Mouse (Mus musculus) liver, embryonic 16.5 days (tissue): ENCODE data around the gene 9130230L23Rik. TPM values are rescaled to one million over a fixed set of nuclear protein-coding genes. Genes with fewer than 3 reads are reported as not detected.

ENCODE experiments used
- ATAC-seq: fragments of 200-750 bp; cut with Nextera tagmentation; 2 replicates; pipeline ENCODE4 v1.8.0; 2017; ENCODE audit warnings: low read depth, mild to moderate bottlenecking, moderate number of reproducible peaks, moderate library complexity
- H3K27ac ChIP-seq: fragments of 300-500 bp; sonication (generic); 2 replicates; pipeline ENCODE4 v1.5.1; 2014; ENCODE audit warnings: mild to moderate bottlenecking, low read length
- H3K27me3 ChIP-seq: fragments of 300-500 bp; sonication (generic); 2 replicates; pipeline ENCODE4 v1.6.1; 2014; ENCODE audit warnings: low read depth, low read length, mixed read lengths; ENCODE audit not compliant: control insufficient read depth, insufficient read depth
- H3K36me3 ChIP-seq: fragments of 300-500 bp; sonication (generic); 2 replicates; pipeline ENCODE4 v1.6.1; 2014; ENCODE audit warnings: mild to moderate bottlenecking; ENCODE audit not compliant: control insufficient read depth, insufficient read depth
- H3K4me1 ChIP-seq: fragments of 300-500 bp; sonication (generic); 2 replicates; pipeline ENCODE4 v1.6.1; 2014; ENCODE audit warnings: low read depth, low read length, mixed read lengths; ENCODE audit not compliant: control insufficient read depth
- H3K4me2 ChIP-seq: fragments of 300-500 bp; sonication (generic); 2 replicates; pipeline ENCODE4 v1.6.1; 2014; ENCODE audit warnings: low read depth, low read length, mixed read lengths
- H3K4me3 ChIP-seq: fragments of 300-500 bp; sonication (generic); 2 replicates; pipeline ENCODE4 v1.5.1; 2014; ENCODE audit warnings: low read depth, mild to moderate bottlenecking, low read length
- H3K9ac ChIP-seq: fragments of 300-500 bp; sonication (generic); 2 replicates; pipeline ENCODE4 v1.6.1; 2014; ENCODE audit warnings: low read depth, low read length
- H3K9me3 ChIP-seq: fragments of 300-500 bp; sonication (generic); replicated peaks from 2 replicates; pipeline ENCODE4 v1.6.1; 2016; ENCODE audit warnings: low read length; ENCODE audit not compliant: control insufficient read depth
- WGBS: fragments of 180-500 bp; shearing (Covaris S2); extraction: QIAGEN DNeasy Blood & Tissue Kit; methylation state at CpG from one replicate; pipeline ENCODE4 v1.1.7; 2014; ENCODE audit not compliant: insufficient replicate concordance; 5-methylcytosine and 5-hydroxymethylcytosine counted together
- polyA plus RNA-seq: library from polyadenylated mRNA; unstranded; fragments of >200 nt; fragmentation: Nextera tagmentation; extraction: Ambion mirVana; gene quantifications from 2 replicates; pipeline ENCODE4 v1.2.1, GENCODE M21; 2015

The 9130230L23Rik gene
- polyA plus RNA-seq, 1 experiment from 2014 or later: 0.24 TPM

GRCm38 (mm10) chr5:66014437-66014836, 10.4 kb upstream of the 9130230L23Rik start:
- Histone ChIP-seq H3K4me2 (no peak overlapping the region), H3K9ac (no peak overlapping the region), H3K27me3 (no peaks in the 10 kb centered on the region), H3K27ac (no peak overlapping the region), H3K9me3 (no peaks in the 10 kb centered on the region), H3K4me3 (no peak overlapping the region), H3K36me3 (no peaks in the 10 kb centered on the region), H3K4me1 (peaks cover 3% of the 10 kb centered on the region)
- ATAC-seq: no peak
- 57% methylated on average over 2 of the region's 2 CpGs for WGBS

- H3K9me3 ChIP-seq: no peaks in the 10 kb centered on the region
- ATAC-seq: peak; percentile 48; the same call in 1 of the 2 replicates
- H3K4me3 ChIP-seq: no peak overlapping the region
- H3K27me3 ChIP-seq: no peaks in the 10 kb centered on the region
- H3K36me3 ChIP-seq: no peaks in the 10 kb centered on the region
- no peak overlapping the region for H3K9ac ChIP-seq
- H3K4me2 ChIP-seq: no peak overlapping the region
- no peak overlapping the region for H3K27ac ChIP-seq
- 37% methylated on average over 3 of the region's 3 CpGs for WGBS
- peaks cover 3% of the 10 kb centered on the region for H3K4me1 ChIP-seq
Observed at GRCm38 (mm10) chr5:66013999-66014398, 9.9 kb upstream of the 9130230L23Rik start.

GRCm38 (mm10) chr5:66008245-66008967, 4.3 kb upstream of the 9130230L23Rik start:
- Histone ChIP-seq H3K9ac (no peak overlapping the region), H3K4me3 (no peak overlapping the region), H3K36me3 (no peaks in the 10 kb centered on the region), H3K4me1 (peaks cover 2% of the 10 kb centered on the region), H3K9me3 (no peaks in the 10 kb centered on the region), H3K4me2 (no peak overlapping the region), H3K27me3 (no peaks in the 10 kb centered on the region), H3K27ac (no peak overlapping the region)
- no peak for ATAC-seq
- WGBS: 69% methylated on average over 15 of the region's 15 CpGs

- peak overlapping the region; percentile 18; the same call in 1 of the 2 replicates for H3K4me3 ChIP-seq
- peak overlapping the region; percentile 42 for H3K4me2 ChIP-seq
- H3K27ac ChIP-seq: no peak overlapping the region
- H3K36me3 ChIP-seq: no peaks in the 10 kb centered on the region
- H3K27me3 ChIP-seq: no peaks in the 10 kb centered on the region
- ATAC-seq: peak; percentile 63
- H3K9ac ChIP-seq: no peak overlapping the region
- H3K4me1 ChIP-seq: peaks cover 2% of the 10 kb centered on the region
- WGBS: 34% methylated on average over 16 of the region's 16 CpGs
- no peaks in the 10 kb centered on the region for H3K9me3 ChIP-seq
Observed at GRCm38 (mm10) chr5:66005041-66005678, 1.1 kb upstream of the 9130230L23Rik start.

- WGBS: 66% methylated on average over 5 of the region's 5 CpGs
- H3K4me1 ChIP-seq: peaks cover 2% of the 10 kb centered on the region
- H3K4me2 ChIP-seq: no peak overlapping the region
- no peaks in the 10 kb centered on the region for H3K36me3 ChIP-seq
- H3K27ac ChIP-seq: no peak overlapping the region
- no peak for ATAC-seq
- no peak overlapping the region for H3K4me3 ChIP-seq
- no peaks in the 10 kb centered on the region for H3K27me3 ChIP-seq
- no peaks in the 10 kb centered on the region for H3K9me3 ChIP-seq
- H3K9ac ChIP-seq: no peak overlapping the region
Observed at GRCm38 (mm10) chr5:66001232-66001631, 2.9 kb downstream of the 9130230L23Rik start.

- no peak overlapping the region for H3K9ac ChIP-seq
- ATAC-seq: no peak
Observed at GRCm38 (mm10) chr5:66000567-66001125, 3.4 kb downstream of the 9130230L23Rik start.

GRCm38 (mm10) chr5:66000074-66000473, 4.0 kb downstream of the 9130230L23Rik start:
- ATAC-seq: no peak
- no peak overlapping the region for H3K27ac ChIP-seq
- H3K9ac ChIP-seq: no peak overlapping the region
- H3K4me3 ChIP-seq: no peak overlapping the region
- H3K36me3 ChIP-seq: no peaks in the 10 kb centered on the region
- no peaks in the 10 kb centered on the region for H3K27me3 ChIP-seq
- H3K4me1 ChIP-seq: peaks cover 2% of the 10 kb centered on the region
- H3K9me3 ChIP-seq: no peaks in the 10 kb centered on the region
- WGBS: 68% methylated on average over 7 of the region's 7 CpGs
- no peak overlapping the region for H3K4me2 ChIP-seq

More at GRCm38 (mm10) chr5:66000567-66001125, 3.4 kb downstream of the 9130230L23Rik start:
- WGBS: 37% methylated on average over 6 of the region's 6 CpGs
- H3K36me3 ChIP-seq: no peaks in the 10 kb centered on the region
- H3K4me3 ChIP-seq: no peak overlapping the region
- H3K27me3 ChIP-seq: no peaks in the 10 kb centered on the region
- no peak overlapping the region for H3K4me2 ChIP-seq
- no peak overlapping the region for H3K27ac ChIP-seq
- no peaks in the 10 kb centered on the region for H3K9me3 ChIP-seq
- peaks cover 2% of the 10 kb centered on the region for H3K4me1 ChIP-seq

GRCm38 (mm10) chr5:65999106-65999505, 5.0 kb downstream of the 9130230L23Rik start:
- Histone ChIP-seq H3K4me3 (no peak overlapping the region), H3K9me3 (no peaks in the 10 kb centered on the region), H3K36me3 (no peaks in the 10 kb centered on the region), H3K9ac (no peak overlapping the region), H3K27me3 (no peaks in the 10 kb centered on the region), H3K4me1 (no peaks in the 10 kb centered on the region), H3K4me2 (no peak overlapping the region), H3K27ac (no peak overlapping the region)
- ATAC-seq: no peak
- WGBS: 58% methylated on average over 7 of the region's 7 CpGs

- Histone ChIP-seq H3K9ac (no peak overlapping the region), H3K27ac (no peak overlapping the region), H3K4me1 (no peaks in the 10 kb centered on the region), H3K9me3 (no peaks in the 10 kb centered on the region), H3K4me2 (no peak overlapping the region), H3K36me3 (no peaks in the 10 kb centered on the region), H3K4me3 (no peak overlapping the region), H3K27me3 (no peaks in the 10 kb centered on the region)
- ATAC-seq: no peak
Observed at GRCm38 (mm10) chr5:65997813-65998212, 6.3 kb downstream of the 9130230L23Rik start.
